Mouse (Mus musculus) liver, embryonic 11.5 days (tissue): ENCODE results near the gene Ldlr. TPM values are rescaled to one million over a fixed set of nuclear protein-coding genes. Genes with fewer than 3 reads are reported as not detected.
"Not testable (repeated sequence)": the region's sequence is repeated elsewhere in the genome, so short reads cannot be mapped to it uniquely, and the experiment has no call there.

Source experiments
- ATAC-seq: fragments of 200-750 bp; cut with Nextera tagmentation; replicated peaks from 2 replicates; pipeline ENCODE4 v1.8.0; 2017; ENCODE audit warnings: moderate number of reproducible peaks, mild to moderate bottlenecking, moderate TSS enrichment, moderate library complexity; ENCODE audit not compliant: low FRiP score
- DNase-seq: peaks from one replicate; pipeline ENCODE4 v3.0.0-alpha.2; 2017; ENCODE audit warnings: low spot score
- H3K27ac ChIP-seq: fragments of 300-500 bp; sonication (generic); 2 replicates; pipeline ENCODE4 v1.5.1; 2014; ENCODE audit warnings: mild to moderate bottlenecking, low read depth, low read length, control low read depth
- H3K27me3 ChIP-seq: fragments of 300-500 bp; sonication (generic); replicated peaks from 2 replicates; pipeline ENCODE4 v1.6.1; 2014; ENCODE audit warnings: low read length, mixed read lengths; ENCODE audit not compliant: control insufficient read depth, insufficient read depth
- H3K36me3 ChIP-seq: fragments of 300-500 bp; sonication (generic); 2 replicates; pipeline ENCODE4 v1.6.1; 2014; ENCODE audit warnings: mild to moderate bottlenecking, low read length, moderate library complexity, mixed read lengths; ENCODE audit not compliant: control insufficient read depth, insufficient read depth
- H3K4me1 ChIP-seq: fragments of 300-500 bp; sonication (generic); replicated peaks from 2 replicates; pipeline ENCODE4 v1.6.1; 2014; ENCODE audit warnings: low read length, mixed read lengths; ENCODE audit not compliant: control insufficient read depth, insufficient read depth
- H3K4me2 ChIP-seq: fragments of 300-500 bp; sonication (generic); 2 replicates; pipeline ENCODE4 v1.6.1; 2014; ENCODE audit warnings: mild to moderate bottlenecking, control low read depth, moderate library complexity
- H3K4me3 ChIP-seq: fragments of 300-500 bp; sonication (generic); 2 replicates; pipeline ENCODE4 v1.5.1; 2014; ENCODE audit warnings: low read depth, low read length, control low read depth
- H3K9ac ChIP-seq: fragments of 300-500 bp; sonication (generic); 2 replicates; pipeline ENCODE4 v1.6.1; 2014; ENCODE audit warnings: low read depth, low read length, control low read depth
- H3K9me3 ChIP-seq: fragments of 300-500 bp; sonication (generic); 2 replicates; pipeline ENCODE4 v1.6.1; 2016; ENCODE audit warnings: low read length, inconsistent platforms, mixed read lengths; ENCODE audit not compliant: control insufficient read depth
- WGBS: fragments of 180-500 bp; shearing (Covaris S2); extraction: QIAGEN DNeasy Blood & Tissue Kit; methylation state at CpG from one replicate; pipeline ENCODE4 v1.1.7; 2014; 5-methylcytosine and 5-hydroxymethylcytosine counted together
- polyA plus RNA-seq: library from polyadenylated mRNA; unstranded; fragments of >200 nt; fragmentation: Nextera tagmentation; extraction: Ambion mirVana; gene quantifications from 2 replicates; pipeline ENCODE4 v1.2.1, GENCODE M21; 2014

The Ldlr gene
- polyA plus RNA-seq, 1 experiment from 2014 or later: 18.8 TPM

DNA sequence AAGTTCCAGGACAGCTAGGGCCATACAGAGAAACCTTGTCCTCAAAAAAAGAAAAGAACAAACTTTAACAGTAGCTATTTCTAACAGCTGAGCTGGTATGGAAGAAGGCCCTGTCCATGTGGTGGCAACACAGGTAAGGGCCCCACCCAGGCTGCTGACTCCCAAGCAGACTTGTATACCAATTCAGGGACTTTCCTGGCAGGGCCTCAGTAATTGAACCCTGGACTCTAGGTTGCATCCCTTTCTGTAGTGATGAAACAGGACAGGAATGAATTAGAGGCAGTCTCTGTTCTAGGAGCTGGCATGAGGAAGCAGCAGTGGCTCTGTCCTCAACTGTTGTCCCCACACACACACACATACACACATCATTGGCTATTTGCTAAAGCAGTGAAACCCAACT is 29.2 kb upstream of the Ldlr start:
- Histone ChIP-seq H3K4me1 (no peaks in the 10 kb centered on the region), H3K27me3 (no peaks in the 10 kb centered on the region), H3K9ac (no peak overlapping the region), H3K4me3 (no peak overlapping the region), H3K4me2 (no peak overlapping the region), H3K9me3 (no peaks in the 10 kb centered on the region), H3K27ac (no peak overlapping the region), H3K36me3 (peaks cover 39% of the 10 kb centered on the region)
- ATAC-seq (no peak), DNase-seq (no peak)

DNA sequence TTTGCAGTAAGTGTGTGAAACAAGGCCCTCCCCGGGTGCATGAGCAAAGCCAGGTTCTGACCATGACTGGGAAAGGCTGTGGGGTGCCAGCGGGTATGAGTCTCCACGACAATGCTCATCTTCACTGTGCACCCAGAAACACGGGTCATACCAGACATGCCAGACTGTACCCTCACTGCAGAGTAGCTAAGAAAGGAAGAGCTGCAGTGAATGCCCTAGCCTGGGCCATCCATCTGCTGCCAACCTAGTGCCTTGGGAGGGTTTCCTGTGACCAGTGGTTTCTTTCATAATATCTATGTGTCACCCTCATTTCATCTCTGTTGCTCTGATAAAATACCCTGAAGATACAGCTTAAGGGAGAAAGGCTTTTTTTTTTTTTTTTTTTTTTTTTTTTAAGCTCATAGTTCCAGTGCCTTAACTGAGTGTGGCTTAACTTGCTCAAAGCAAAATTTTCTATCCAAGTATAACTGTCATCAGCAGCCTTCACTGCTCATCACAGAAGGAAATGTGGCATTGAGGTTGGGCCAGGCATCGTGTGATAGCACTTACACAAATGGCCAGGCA is 28.0 kb upstream of the Ldlr start:
- no peaks in the 10 kb centered on the region for H3K27me3 ChIP-seq
- no peak overlapping the region for H3K4me3 ChIP-seq
- H3K36me3 ChIP-seq: peaks cover 44% of the 10 kb centered on the region
- H3K4me1 ChIP-seq: no peaks in the 10 kb centered on the region
- H3K4me2 ChIP-seq: no peak overlapping the region
- H3K9me3 ChIP-seq: no peaks in the 10 kb centered on the region
- ATAC-seq (no peak), DNase-seq (no peak)
- no peak overlapping the region for H3K9ac ChIP-seq
- WGBS: 90% methylated on average over 5 of the region's 5 CpGs
- no peak overlapping the region for H3K27ac ChIP-seq

DNA sequence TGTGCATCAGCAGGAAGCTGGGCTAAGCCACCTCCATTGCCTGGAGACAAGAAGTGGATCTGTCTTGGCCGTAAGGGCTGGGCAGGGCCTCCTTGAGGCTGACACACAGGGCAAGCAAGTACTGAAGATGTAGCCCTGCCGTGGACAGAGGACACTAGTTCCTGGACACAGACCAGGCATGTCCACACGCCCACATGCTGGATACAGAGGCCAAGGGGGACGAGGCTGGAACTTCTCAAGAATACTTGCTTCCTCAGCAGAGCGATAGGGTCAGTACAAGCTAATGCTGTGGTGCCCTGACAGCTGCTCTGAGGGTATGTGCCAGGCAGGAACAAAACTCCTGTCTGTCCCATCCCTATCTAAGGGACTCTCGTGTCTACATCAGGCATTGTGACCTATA is 26.2 kb upstream of the Ldlr start:
- Histone ChIP-seq H3K36me3 (peaks cover 61% of the 10 kb centered on the region), H3K27ac (no peak overlapping the region), H3K4me2 (no peak overlapping the region), H3K4me3 (no peak overlapping the region), H3K4me1 (no peaks in the 10 kb centered on the region), H3K9ac (no peak overlapping the region), H3K9me3 (no peaks in the 10 kb centered on the region), H3K27me3 (no peaks in the 10 kb centered on the region)
- no peak for DNase-seq
- WGBS: 86% methylated on average over 6 of the region's 6 CpGs
- no peak for ATAC-seq

DNA sequence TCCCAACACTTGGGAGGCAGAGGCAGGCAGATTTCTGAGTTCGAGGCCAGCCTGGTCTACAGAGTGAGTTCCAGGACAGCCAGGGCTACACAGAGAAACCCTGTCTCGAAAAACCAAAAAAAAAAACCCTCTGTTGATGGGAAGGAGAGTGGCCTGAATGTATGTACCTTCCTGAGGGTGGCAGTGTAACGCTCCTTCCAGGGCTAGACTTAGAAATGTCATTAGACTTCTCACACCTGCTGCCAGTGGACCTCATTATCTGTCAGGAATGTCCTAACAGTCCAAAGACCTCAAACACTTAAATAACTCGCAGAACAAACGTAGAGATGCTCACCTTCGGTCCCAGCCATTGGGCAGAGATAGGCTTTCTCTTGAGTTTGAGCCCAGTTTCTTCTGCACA is 24.0 kb upstream of the Ldlr start:
- H3K4me3 ChIP-seq, H3K27me3 ChIP-seq, H3K4me2 ChIP-seq, H3K4me1 ChIP-seq, ATAC-seq, H3K9me3 ChIP-seq, H3K9ac ChIP-seq, DNase-seq, H3K27ac ChIP-seq: not testable (repeated sequence)
- 81% methylated on average over 6 of the region's 6 CpGs for WGBS
- peaks cover 60% of the 10 kb centered on the region for H3K36me3 ChIP-seq

DNA sequence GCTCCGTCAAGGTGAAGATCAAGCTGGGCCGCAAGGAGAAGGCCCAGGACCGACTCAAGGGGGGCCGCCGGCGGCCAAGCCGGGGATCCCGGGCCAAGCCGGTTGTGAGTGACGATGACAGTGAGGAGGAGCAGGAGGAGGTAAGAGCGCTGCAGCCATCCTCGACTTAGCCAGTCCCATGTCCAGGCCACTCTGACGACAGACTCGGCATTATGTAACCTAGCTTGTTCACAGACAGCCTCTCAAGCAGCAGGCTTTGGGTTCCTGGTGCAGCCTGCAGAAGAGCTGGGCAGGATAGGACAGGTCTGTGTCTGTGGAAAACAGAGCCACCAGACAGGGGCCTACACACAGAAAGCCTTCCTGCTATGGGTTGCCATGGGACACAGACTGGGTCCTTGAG is 22.2 kb upstream of the Ldlr start:
- Histone ChIP-seq H3K9me3 (no peaks in the 10 kb centered on the region), H3K4me2 (no peak overlapping the region), H3K27me3 (no peaks in the 10 kb centered on the region), H3K4me1 (no peaks in the 10 kb centered on the region), H3K9ac (no peak overlapping the region), H3K4me3 (no peak overlapping the region), H3K27ac (no peak overlapping the region), H3K36me3 (peaks cover 61% of the 10 kb centered on the region)
- WGBS: 94% methylated on average over 14 of the region's 14 CpGs
- no peak for DNase-seq
- ATAC-seq: no peak

DNA sequence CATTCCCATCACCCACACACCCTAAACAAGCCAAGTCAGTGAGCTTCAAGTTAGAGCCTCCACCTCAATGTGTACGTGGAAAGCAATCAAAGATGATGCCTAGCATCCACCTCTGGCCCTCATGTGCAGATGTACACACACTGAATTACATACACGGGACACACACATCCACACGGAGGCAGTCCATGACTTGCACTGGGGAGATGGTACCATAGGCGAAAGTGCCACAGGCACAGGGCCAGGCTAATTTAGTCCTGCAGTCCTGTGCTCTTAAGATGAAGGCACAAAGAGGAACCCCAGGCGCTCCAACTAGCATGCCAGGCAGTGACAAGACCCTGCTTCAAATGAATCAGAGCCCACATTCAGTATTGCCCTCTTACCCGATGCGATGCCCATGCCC is 19.8 kb upstream of the Ldlr start:
- DNase-seq (no peak), ATAC-seq (no peak)
- Histone ChIP-seq H3K4me2 (no peak overlapping the region), H3K4me3 (no peak overlapping the region), H3K27ac (no peak overlapping the region), H3K9ac (no peak overlapping the region), H3K36me3 (peaks cover 56% of the 10 kb centered on the region), H3K9me3 (no peaks in the 10 kb centered on the region), H3K4me1 (no peaks in the 10 kb centered on the region), H3K27me3 (no peaks in the 10 kb centered on the region)
- WGBS: 93% methylated on average over 7 of the region's 7 CpGs

- Histone ChIP-seq H3K27ac (no peak overlapping the region), H3K9me3 (no peaks in the 10 kb centered on the region), H3K9ac (no peak overlapping the region), H3K4me2 (no peak overlapping the region), H3K36me3 (peaks cover 35% of the 10 kb centered on the region), H3K4me3 (no peak overlapping the region), H3K4me1 (no peaks in the 10 kb centered on the region), H3K27me3 (no peaks in the 10 kb centered on the region)
- no peak for ATAC-seq
- no peak for DNase-seq
- WGBS: 85% methylated on average over 4 of the region's 4 CpGs
Observed at GRCm38 (mm10) chr9:21706085-21706484, 17.2 kb upstream of the Ldlr start.

DNA sequence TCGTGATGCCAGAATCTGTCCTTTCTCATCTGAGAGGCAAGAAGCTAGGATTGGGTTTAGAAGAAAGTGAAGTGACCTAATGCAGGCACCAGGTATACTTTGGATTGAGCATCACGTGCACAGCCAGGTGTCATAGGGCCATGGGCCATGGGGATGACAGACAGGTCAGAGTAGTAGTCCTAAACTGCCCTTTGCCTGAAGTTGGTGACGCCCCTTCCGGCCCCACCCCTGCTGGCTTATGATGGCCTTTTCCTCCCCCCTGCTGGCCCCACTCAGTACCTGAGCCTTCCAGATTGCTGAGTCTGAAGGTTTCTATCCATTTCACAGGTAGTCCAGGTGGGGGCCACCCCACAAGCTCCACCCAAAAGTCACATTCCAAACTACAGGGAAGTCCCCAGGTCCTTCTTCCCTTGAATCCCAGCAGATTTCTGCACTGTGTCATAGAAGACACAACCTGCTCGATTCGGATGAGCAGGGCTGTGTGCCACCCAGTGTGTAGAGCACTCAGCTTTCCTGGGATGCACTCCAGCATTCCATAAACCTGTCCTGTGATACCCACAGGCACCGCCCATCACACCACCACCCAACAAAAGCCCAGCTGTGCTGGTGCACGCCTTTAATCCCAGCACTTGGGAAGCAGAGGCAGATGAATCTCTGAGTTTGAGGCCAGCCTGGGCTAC is 16.6 kb upstream of the Ldlr start:
- no peaks in the 10 kb centered on the region for H3K4me1 ChIP-seq
- WGBS: 87% methylated on average over 8 of the region's 8 CpGs
- no peak overlapping the region for H3K4me2 ChIP-seq
- H3K27me3 ChIP-seq: no peaks in the 10 kb centered on the region
- H3K9me3 ChIP-seq: no peaks in the 10 kb centered on the region
- DNase-seq (no peak), ATAC-seq (no peak; the same call in 1 of the 2 replicates)
- no peak overlapping the region for H3K9ac ChIP-seq
- H3K36me3 ChIP-seq: peaks cover 29% of the 10 kb centered on the region
- no peak overlapping the region for H3K27ac ChIP-seq
- no peak overlapping the region for H3K4me3 ChIP-seq

DNA sequence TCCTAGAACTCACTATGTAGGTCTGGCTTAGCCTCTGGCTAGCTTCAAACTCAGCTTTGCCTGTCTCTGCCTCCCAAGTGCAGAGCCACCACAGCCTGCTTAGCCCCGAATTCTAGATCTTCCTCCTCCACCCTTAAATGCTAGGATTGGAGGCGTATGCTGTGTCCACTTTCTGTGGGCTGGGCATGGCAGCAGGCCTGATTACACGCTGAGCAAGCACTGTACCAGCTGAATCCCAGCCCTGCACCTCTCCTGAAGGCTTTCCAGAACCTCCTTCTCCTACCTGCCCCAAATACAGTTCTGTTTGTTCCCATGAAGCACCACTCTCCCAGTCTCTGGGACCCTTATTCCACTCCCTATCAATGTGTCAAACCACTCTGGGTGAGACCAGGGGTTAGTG is 13.9 kb upstream of the Ldlr start:
- Histone ChIP-seq H3K36me3 (peaks cover 10% of the 10 kb centered on the region; the same call in 1 of the 2 replicates), H3K9me3 (no peaks in the 10 kb centered on the region), H3K27ac (no peak overlapping the region), H3K9ac (no peak overlapping the region), H3K4me1 (no peaks in the 10 kb centered on the region), H3K4me2 (no peak overlapping the region), H3K4me3 (no peak overlapping the region), H3K27me3 (no peaks in the 10 kb centered on the region)
- DNase-seq (no peak), ATAC-seq (no peak)
- 81% methylated on average over 3 of the region's 3 CpGs for WGBS
